Mouse (Mus musculus) urinary bladder, postnatal 36 days (tissue): ENCODE measurements around the gene Bzw2.
"Not testable (repeated sequence)": the region's sequence is repeated elsewhere in the genome, so short reads cannot be mapped to it uniquely, and the experiment has no call there.

Source experiments
- DNase-seq, 2 experiments: peaks; one replicate each; pipeline ENCODE4 v3.0.0; 2022; ENCODE audit warnings: low spot score in 2 of 2, mixed read lengths in 1 of 2

The Bzw2 gene

DNA sequence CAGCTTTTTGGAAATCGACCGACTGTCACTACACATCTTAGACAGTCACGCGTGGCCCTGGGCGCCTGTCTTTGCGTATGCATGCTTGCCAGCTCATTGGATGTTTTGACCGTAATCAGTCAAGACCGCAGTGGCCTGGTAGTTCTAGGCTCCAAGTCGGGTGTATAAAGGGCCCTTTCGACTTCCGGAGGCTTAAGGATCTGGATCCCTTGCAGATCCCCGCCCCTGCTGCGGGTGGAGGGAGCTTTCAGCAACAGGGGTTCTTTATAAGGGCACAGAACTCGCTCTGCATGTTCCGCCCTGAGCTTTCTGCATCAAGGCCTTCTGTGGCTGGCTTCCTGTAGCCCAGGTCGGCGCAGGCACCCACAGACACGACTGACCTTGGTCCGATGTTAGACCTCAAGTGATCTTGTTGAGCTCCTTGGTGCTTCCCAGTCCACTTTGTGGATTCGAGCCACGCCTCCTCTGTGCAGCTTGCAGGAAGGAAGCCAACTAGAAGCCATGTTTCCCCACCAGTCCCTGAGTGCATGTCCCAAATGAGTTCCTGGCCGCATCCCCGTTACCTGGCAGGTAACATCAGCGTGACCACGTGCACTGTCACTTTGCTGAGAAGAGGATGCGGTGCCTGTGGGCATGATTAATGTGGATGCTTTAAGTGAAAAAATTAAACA, at the start of gene Bzw2:
Gene Bzw2, minus strand, starts transcription at position 443 of the 671 bp plus-strand sequence.
- peak; percentile 76 for DNase-seq

GRCm38 (mm10) chr12:36207072-36207799, 49.4 kb upstream of the Bzw2 start:
- peak; percentile 25 to 55 for DNase-seq

- not testable (repeated sequence) for DNase-seq
These were observed 47.8 kb upstream of the Bzw2 start for GRCm38 (mm10) chr12:36205579-36206119.

- no peak for DNase-seq
These were observed 37.1 kb upstream of the Bzw2 start for GRCm38 (mm10) chr12:36194976-36195375.

DNA sequence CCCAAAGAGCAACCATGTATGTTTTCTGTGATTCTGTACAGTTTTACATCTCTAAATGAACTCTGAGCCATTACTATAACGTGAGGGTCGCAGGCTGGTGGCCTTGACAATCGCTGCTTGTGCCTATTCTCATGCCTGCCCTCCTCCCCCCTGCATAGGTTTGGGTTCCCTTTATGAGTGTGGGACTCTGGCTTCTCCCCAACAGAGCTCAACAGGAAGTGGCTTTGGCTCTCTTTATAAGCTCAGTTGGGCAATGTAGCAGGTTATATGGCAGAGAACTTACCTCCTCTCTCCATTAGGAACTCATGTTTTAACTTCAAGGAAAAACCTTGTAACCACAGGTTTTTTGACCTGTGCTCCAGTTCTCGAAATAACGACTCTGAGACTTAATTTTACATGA, 32.5 kb upstream of the Bzw2 start:
- no peak for DNase-seq

GRCm38 (mm10) chr12:36189610-36190009, 31.7 kb upstream of the Bzw2 start:
- DNase-seq: no peak

DNA sequence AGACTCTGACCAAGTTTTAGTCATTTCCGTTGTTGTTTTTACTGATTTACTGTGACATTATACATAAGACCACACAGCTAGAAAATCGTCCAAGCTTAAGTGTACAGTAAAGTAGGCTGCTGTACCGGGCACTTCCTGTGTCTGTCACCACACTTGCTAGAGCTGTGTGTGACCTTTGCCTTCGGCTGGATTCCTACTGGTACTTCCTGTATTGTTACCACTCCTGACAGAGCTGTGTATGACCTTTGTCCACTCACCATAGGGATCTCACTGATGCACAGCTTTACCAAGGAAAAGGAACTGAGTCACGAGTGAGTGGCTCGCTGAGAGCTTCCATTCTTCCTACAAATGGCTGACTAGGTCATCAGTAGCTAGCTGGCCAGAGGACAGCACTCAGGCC, 29.2 kb upstream of the Bzw2 start:
- no peak for DNase-seq

DNA sequence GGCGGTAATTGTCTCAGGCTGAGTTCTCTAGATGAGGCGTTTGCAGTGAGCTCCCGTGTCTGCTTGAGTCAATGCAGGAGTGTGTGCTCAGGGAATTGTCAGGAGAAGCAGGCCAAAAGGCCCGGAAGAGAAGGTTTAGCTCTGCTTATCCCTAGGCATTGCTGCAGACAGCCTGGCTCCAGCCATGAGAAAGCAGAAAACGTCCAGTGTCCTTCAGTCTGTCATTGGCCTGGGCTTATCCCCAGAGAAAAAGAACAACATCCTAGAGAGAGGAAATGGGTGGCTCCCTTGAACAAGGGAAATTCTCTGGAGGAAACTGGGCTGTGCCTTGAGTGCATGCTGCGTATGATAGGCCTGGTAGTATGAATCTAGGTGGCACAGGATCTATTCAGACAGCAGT, 24.7 kb upstream of the Bzw2 start:
- DNase-seq: no peak

- DNase-seq: no peak
These were observed 19.3 kb upstream of the Bzw2 start for GRCm38 (mm10) chr12:36177227-36177626.

DNA sequence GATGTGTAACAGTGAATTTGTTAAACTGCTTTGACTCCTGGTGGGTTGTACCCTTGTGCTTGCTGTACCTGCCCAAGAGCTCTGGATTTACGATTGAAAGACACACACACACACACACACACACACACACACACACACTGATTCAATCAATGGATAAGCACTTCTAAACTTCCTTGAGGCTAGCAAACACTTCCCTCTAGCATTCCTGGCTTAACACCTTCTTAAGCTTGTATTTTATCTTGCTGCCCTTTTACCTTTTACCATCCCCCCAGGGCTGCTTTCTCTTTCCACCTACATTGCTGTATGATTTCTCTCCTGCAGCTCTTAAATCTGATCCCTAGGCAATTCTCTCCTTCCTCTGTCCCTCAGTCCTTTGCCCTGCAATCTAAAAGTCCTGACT, 7.4 kb upstream of the Bzw2 start:
- DNase-seq: no peak

DNA sequence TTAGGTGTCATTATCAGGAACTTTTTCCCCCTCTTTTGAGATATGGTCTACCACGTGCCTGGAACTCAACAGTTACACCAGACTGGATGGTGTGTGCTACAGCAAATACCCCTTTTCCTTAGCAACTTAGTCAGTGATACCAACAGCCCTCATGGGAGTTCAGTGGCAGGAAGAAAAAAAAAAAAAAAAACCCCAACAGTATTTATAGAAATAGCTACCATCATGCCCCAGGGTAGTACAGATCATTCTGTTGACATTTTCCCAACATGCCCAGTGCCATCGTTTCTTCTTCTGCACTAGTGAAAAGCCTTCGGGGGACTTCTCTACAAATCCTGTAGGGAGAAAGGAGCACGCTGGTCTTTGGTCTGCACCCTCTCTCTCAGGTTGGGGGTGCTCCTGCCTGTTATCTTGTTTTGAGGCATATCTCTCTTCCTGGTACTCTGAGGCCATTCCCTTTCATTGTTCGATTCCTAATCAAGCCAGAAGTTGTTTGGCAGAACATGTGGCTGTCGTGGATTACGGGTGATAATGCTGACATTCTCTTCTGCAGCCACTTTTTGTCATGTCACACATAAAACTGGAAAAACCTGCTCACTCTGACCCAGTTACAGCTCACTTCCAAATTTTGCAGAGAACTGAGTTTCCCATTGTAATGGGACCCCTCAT, 6.4 kb upstream of the Bzw2 start:
- DNase-seq: no peak

GRCm38 (mm10) chr12:36157304-36157637, 609 bp downstream of the Bzw2 start:
- no peak for DNase-seq

DNA sequence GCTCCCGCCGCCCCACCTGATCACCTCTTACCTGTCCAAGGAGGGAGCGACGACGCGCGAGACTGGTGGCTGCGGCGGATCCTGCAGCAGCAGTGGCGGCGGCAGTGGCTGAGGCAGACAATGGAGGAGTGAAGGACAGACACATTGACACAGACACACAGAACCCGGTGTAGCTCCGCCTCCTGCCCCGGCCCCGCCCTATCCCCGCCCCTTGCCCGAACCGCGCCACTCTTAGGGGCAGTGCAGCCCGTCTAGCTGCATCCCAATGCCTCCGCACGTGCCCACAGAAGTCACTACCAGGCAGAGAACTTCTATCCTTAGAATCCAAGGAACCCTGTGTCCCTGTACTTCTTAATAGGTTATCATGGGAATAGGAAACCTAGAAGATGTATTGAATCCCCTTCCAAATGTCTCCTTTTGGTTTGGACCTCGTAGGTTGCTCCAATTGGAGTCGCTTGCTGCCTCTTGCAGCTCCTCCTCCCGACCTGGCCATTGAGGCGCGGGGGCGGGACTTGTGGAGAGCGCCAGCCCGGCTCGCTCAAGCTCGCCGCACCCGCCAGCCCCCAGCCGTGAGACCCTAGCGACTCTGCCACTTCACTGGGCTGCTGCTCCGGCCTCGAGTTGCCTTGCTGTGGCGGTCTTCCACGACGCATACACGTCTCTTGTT, 1.1 kb downstream of the Bzw2 start, which contains the start of gene Ankmy2:
Gene Ankmy2, plus strand, starts transcription at position 478 of the 667 bp plus-strand sequence.
- DNase-seq: peak; percentile 78 to 88

GRCm38 (mm10) chr12:36156101-36156636, 1.7 kb downstream of the Bzw2 start:
- DNase-seq: no peak

- no peak for DNase-seq
These were observed 2.7 kb downstream of the Bzw2 start for GRCm38 (mm10) chr12:36155141-36155641.

DNA sequence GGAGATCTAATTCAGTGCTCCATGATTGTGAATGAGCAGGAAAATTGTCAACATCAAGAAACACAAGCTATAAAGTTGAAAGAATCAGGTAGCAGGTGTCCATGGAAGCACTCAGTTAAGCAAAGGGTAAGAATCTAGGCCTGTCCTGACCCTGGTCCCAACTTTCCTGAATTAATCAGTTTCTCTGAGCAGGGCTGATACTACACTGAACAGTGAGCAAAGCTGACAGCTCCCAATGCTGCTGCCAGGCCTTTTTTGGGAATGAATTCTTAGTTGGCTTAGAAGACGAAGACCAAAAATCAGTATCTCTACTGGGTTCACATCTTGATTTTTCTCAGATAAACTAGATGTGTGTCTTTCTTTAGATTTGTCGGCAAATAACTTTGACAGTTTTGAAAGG, 7.1 kb downstream of the Bzw2 start:
- no peak for DNase-seq

DNA sequence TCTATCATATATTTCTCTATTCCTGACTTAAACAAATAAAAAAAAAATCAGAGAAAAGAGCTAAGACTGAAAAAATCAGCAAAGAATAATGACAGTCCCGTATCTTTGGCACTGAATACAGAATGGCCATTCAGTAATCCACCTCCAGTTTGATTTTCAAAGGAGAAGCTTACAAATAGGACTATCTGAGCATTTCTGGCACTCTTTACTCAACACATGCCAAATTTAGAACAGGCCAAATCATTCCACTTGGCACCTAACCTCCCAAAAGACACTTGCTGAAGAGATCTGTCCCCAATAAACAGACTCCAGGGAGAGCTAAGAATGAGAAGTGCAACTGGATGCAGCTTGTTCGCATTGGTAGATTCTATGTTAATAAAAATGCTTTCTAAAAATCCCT, 7.6 kb downstream of the Bzw2 start:
- DNase-seq: no peak

- no peak for DNase-seq
These were observed 11.5 kb downstream of the Bzw2 start for GRCm38 (mm10) chr12:36146230-36147011.

- no peak for DNase-seq
These were observed 17.5 kb downstream of the Bzw2 start for GRCm38 (mm10) chr12:36140401-36140800.

DNA sequence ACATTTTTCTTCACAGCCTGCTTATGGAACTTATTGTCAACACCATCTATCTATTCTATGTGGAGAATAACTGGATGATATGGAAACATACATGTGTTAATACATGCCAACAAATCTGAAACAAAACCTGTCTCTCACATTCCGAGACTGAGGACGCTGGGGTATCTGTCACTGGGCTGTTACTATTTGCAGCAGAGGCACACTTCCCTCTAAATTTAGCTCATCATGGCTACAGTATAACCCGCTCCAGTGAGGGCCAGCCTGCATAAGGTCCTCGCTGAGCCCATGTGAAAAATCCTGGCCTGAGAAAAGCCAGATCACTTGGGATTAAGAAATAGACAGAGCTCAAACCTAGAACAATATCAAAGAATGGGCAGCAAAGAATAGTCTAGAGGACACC, 20.7 kb downstream of the Bzw2 start:
- DNase-seq: no peak

DNA sequence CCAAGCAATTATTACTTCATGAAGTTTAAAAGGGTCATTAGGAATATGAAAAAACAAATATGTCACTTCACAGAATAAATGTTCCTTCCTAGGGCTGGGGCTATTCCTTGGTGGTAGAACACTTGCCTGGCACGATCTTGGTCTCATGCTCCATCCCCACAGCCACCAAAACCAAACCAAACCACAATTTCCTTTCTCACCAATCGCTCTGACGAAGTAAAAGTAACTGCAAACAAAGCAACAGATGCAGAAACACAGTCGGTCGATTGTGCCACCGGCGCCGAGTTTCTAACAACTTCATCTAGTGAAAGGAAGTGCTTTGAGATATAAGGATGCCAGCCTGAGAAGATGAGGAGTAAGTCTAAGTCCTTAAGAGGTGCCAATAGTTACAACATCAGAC, 21.6 kb downstream of the Bzw2 start:
- no peak for DNase-seq
